Mouse (Mus musculus): ENCODE measurements around the gene Akt1.

Akt1 gene

DNA sequence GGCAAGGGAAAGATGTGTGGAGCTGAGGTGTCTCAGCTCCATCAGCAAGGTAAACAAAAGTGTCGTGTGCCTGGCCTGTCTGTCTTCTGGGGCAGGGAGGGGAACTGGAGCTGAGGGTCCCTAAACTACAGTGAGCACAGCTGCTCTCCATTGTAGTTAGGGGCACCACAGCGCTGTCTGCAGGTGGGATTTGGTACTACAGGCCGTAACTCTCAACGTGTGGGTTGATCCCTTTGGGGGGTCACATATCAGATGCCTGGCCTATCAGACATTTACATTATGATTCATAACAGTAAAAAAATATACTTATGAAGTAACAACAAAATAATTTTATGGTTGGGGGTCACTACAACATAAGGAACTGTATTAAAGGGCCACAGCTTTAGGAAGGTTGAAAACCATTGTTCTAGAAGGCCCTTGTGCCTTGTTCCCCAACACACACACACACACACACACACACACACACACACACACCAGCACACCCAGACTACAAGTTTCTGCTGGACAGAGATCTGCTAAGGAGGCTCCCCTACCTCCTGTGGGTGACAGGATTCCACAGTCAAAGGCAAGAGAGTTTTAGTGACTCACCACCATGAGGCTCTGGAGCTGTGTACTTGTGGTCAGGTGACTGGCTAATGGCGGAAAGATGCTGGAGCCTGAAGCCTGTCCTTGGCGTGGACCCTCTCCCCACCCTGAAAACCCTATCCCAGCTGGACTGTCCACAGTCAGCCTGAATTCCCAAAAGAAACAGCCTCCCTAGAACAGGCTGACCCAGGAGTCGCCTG lies 47.4 kb downstream of the Akt1 start:
- no peak for DNase-seq (ENCODE audit: low spot score)

DNA sequence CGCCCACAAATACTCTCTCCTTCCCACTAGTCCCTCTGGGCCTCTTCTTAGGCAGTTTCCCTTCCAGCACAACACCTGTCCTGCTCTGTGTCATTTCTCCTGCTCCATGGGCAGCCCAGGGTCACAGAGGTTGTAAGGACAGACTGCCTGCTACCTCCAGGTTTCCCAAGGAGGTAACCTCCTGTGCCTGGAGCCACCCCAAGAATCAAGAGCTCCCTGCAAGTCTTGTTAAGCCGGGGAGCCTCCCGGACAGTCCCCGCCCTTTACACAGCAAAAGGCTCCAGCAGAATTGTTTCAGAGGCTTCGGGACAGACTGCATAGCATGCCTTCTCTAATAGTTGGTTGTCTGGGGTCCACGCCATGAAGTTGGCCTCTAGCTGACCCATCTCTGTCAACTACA lies 48.2 kb downstream of the Akt1 start:
- DNase-seq (ENCODE audit: low spot score), result no peak

DNA sequence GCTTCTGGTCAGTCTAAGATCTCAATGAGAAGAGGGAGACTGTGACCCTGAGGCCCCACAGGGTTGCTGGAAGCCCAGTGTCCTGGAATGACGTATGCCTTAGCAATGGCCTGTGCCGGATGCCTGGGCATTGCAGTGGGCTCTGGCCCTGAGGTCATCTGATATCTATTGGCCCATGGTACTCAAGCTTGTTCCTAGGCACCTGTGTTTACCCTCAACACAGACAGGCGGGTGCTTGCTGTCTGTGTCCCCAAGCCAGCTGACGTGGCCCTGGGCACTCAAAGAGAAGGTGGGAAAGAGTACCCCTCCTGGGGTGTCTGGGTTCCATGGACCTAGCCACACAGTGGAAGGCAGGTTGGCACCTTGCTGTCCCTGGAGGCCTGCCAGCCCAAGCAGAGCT lies 49.0 kb downstream of the Akt1 start:
- DNase-seq (ENCODE audit: low spot score), result no peak

DNA sequence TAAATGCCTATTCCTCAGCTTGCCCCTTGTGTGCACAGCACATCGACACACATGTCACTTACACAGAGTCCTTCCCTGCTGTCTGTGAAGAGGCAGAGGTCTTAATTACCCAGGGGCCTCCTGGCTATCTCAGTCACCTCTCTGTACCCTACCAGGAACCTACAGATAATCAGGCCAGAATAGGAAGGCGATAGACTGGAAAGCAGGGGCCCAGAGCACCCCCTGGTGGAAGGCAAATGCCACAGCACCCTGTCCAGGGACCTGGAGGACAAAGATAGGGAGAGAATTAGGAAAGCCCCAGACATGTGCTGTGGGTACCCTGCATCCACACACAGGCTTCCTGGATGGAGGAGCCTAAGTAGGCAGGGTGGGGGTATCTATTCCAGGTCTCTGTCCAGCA lies 50.9 kb downstream of the Akt1 start:
- no peak for DNase-seq (ENCODE audit: low spot score)

DNA sequence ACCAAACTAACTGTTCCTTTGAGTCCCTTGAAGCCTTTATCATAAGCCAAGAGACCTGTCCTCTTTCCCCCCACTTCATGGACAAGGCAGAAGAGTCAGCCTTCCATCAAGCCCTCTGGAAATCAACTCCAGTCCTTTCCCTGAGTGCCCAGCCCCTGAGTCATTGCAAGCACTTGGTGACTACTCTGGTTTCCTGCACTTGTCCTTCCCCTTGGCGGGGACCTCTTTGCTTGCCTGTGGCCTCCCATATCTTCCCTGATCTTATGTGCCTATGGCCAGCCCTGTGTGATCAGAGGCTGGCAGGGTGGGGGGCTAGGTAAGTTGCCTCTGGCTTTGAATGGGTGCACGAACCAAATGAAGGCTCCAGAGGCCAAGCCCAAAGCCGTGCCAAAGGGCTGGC lies 52.8 kb downstream of the Akt1 start:
- DNase-seq (ENCODE audit: low spot score), result no peak

DNA sequence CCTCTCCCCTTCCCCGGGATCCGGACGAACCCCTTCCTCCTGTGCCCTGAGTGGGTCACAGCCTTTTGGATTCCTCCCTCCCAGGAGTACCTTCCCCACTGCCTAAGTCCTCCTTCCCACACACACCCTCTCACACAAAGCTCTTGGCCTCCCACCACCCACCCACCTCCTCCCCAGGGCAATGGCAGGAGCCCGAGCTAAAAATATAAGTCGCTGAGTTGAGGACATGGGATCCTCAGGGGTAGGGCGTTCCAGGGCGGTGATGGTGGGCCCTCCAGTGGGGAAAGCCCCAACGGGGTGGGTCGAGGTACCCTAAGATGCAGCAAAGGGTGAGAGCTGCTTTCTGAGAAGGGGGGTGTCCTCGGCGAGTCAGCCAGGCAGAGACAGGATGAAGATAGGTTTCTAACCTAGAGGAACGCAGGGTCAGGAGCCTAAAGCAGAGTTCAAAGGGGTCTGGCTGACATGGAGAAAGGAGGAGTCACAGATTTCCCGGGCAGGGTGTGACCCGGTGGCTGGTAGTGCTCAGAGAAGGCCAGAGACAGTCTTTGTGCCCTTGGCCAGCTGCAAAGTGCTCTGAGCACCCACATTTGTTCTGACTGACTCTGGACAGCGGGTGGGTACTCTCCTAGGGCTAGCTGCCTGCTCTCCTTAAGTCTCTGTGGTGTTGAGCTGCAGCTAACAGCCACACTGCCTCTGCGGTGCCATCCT lies 54.2 kb downstream of the Akt1 start:
- DNase-seq (ENCODE audit: low spot score), result no peak

DNA sequence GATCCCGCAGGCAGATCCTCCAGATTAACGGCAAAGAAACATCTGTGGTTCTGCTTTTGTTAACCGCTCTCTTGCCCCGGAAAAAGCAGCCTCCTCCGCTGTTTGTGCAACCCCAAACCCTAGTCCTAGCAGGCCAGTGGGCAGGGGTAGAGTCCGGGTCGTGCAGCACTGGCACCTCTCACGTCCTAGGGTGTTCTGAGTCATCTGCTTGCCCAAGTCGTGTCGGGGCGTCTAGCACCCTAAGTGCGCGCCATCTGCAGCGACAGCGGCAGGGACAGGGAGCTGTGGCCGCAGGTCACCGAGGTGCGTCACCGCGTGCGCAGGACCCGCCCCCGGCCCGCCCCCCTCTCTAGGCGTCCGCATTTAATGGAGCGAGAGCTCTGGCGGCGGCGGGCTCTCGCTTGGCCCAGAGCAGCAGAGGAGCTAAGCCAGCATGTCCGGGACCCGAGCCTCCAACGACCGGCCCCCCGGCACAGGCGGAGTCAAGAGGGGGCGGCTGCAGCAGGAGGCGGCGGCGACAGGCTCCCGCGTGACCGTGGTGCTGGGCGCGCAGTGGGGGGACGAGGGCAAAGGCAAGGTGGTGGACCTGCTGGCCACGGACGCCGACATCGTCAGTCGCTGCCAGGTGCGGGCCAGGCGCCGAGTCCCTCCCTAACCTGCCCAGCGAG lies 54.9 kb downstream of the Akt1 start, which contains the start of gene Adssl1:
Gene Adssl1, plus strand, starts transcription at position 360 of the 668 bp plus-strand sequence.
- DNase-seq (ENCODE audit: low spot score), result no peak

DNA sequence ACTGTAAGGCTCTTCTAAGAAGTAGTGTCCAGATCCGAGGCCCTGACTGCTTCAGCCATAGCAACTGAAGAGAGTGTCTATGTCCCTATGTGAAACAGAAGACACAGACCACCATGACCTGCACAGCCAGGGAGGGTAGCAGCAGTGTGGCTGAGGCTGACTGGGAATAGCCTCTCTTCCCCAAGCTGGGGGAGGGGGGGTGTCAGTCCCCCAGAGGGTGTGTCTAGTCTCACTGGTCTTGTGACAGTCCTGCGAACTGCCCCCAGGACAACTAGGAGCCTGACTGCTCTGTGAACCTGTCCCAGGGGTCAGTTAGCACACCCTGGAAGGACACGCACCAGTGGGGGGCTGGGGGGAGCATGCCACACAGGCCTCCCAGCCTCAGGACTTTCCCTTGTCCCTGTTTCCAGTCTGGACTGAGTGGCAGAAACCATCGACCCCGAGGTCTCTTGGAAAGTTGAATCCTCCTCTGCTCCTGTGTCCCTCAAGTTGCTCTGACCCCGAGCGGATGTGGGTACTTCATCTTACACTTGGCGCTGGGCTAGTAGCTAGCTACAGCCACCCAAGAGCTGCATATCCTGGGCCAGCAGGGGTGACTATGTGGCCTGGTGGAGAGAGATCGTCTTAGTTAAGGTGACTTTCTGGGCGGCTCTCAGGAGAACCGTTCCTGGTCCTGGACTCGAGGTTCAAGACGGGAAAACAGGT lies 55.6 kb downstream of the Akt1 start:
- DNase-seq (ENCODE audit: low spot score), result no peak

DNA sequence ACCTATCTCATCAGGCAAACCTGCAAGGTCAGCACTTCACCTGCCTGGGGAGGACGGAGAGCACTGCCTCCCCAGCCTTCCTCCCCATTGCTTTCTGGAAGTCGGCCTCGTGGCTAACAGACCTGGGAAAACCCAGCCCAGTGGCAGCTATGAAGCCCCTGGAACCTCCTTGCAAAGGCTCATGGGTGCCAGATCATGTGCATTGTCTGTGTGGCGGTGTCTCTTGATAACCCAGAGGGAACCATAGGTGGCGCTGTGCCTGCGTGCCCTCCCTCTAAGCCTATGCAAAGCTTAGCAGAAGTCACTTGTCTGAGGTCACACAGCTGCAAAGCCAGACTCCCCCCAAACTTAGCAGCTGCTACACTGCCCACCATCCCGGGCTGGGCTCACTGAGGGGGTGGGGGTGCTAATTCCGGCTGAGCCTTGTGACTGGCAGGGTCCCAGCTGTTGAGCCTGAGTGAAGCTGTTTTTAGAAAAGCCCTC lies 56.7 kb downstream of the Akt1 start:
- no peak for DNase-seq (ENCODE audit: low spot score)

DNA sequence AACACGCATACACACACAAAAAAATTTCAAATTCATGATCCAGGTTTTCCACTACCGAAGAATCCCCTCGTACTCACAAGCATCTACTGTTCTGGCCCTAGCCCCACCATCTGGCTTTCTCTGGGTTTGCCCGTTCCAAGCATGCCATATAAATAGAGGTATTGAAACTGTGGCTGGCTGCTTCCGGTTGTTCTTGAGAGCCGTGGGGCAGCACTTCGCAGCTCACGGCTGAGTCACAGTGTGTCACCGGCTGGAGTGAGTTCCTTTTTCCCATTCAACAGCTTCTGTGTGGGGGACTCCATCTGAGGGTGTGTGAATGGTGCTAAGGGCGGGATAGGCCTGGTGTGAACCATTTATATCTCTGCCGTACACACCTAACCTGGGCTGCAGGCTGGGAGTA lies 57.5 kb downstream of the Akt1 start:
- no peak for DNase-seq (ENCODE audit: low spot score)

DNA sequence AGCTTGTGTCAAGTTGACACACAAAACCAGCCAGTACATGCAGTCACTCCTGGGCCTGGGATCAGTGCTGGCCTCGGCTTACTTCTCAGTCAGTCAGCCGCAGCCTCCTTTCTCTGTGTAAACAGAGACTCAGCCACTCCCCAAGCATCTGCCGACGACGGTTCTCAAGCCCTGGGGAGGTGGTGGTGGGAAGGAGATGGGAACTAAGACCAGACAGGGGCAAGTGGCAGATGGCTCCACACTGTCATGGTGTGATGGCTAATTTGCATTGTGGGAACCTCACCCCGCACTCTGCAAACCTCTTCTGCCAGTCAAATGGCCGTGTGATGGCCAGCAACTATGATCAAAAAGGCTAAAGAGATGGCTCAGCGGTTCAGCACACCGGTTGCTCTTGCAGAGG lies 58.0 kb downstream of the Akt1 start:
- DNase-seq (ENCODE audit: low spot score), result no peak

DNA sequence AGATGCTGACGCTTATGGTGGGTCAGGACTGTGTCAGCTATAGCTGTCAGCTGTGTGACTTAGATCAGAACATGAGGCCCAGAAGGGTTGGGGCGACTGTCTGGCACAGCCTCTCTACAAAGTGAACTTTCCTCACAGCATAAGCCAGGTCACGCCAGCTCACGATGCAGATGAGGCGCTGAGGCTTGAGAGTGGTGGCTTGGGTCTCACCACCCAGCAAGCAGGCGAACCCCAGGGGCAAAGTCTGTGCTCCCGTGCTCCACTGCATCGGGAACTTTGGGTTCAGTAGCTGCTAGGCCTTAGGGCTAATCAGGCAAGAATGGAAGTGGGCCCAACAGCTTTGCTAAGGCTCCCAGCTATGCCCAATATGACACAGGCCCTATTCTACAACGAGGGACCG lies 65.7 kb downstream of the Akt1 start:
- DNase-seq (ENCODE audit: low spot score), result no peak

DNA sequence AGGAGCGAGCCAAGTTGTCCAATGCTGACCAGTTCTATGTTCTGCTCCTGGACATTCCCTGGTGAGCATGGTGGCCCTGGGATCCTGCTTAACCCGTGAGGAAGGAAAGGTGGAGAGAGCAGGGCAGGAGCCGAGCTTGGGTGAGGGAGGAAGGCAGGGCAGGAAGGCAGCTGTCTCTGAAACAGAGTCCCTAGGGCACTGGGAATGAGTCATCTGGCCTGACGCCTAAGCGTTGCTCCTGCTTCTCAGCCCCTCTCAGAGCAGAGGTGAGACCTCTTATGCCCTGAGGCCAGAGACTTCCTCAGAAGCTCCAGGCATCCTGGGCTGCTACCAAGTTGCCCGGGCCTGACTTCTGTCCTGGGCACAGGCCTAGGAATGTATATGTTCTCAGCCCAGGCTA lies 67.7 kb downstream of the Akt1 start:
- no peak for DNase-seq (ENCODE audit: low spot score)

DNA sequence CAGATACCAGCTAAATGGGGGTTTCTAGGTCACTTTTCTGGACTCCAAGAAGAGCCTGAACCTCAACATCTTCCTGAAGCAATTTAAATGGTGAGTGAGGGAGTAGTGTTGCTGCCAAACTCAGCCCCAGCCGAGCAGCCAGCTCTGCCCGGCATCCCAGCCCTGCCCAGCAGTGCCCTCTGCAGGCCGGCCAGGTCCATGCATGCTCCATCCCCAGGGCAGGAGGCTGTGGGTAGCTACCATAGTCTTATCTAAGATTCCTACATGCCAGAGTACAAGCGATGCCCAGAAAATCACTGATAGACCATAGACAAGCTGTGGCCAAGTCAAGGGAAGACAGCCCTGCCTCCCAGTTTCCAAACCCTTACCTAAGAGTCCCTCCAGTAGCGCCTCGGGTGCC lies 68.9 kb downstream of the Akt1 start:
- DNase-seq (ENCODE audit: low spot score), result no peak

DNA sequence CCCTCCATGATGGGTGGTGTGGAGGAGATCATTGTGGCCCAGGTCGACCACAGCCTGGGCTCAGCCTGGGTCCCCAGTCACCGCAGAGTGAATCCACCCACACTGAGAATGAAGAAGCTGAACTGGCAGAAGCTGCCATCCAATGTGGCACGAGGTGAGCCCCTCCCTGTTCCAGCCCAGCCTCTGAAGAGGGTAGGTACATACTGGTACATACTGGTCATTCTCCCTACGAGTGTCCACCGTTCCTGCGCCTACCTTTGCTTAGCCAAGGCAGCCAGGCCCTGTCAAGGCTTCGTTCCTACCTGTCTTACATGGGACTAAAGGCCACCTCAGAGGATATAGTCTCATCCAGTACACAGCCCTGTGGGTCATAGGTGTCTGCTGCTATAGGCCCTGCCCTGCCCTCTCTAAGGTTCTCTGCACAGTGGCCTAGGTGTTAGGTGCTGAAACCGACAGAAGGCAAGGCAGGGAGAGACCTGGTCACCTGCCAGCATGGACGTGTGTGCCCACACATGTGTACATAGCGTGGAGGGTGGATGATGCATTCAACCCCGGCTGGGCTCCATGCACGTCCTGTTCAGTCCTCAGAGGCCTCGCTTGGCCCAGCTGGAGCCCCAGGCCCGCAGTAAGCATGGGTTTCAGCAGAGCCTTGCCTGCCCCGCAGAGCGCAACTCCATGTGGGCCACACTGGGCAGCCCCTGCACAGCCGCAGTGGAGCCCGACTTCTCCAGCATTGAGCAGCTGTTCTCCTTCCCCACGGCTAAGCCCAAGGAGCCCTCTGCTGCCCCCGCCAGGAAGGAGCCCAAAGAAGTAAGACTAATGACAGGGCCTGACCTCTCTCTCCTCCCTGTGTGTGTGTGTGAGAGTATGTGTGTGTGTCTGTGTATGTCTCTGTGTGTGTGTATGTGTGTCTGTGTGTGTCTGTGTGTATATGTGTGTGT lies 69.7 kb downstream of the Akt1 start:
- DNase-seq (ENCODE audit: low spot score), result no peak

DNA sequence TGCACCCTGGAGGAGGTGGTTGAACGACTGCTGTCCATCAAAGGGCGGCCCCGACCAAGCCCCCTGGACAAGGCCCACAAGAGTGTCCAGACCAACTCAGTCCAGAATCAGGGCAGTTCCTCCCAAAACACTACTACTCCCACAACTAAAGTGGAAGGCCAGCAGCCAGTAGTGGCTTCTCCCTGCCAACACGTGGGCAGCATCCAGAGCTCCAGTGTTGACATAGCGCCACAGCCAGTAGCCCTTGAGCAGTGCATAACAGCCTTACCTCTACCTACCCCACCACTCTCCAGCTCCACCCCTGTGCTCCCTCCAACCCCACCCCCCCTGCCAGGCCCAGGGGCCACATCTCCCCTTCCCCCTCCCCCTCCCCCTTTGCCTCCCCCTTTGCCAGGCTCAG lies 70.7 kb downstream of the Akt1 start:
- DNase-seq (ENCODE audit: low spot score), result no peak

All from urinary bladder, postnatal 10 days (tissue).